Mouse (Mus musculus) ES-E14 (cell line): ENCODE data around the gene Cd79b. TPM values are rescaled to one million over a fixed set of nuclear protein-coding genes. Genes with fewer than 3 reads are reported as not detected.

Source experiments
- DNase-seq: peaks from one replicate; pipeline ENCODE4 v3.0.0-alpha.2; 2013; ENCODE audit warnings: low read depth, low spot score
- H3K27ac ChIP-seq: 2 replicates; pipeline ENCODE4 v1.5.1; 2012; ENCODE audit warnings: low read depth, mild to moderate bottlenecking, low read length, moderate library complexity, mixed read lengths; ENCODE audit not compliant: poor library complexity, insufficient read depth, severe bottlenecking
- H3K36me3 ChIP-seq: 2 replicates; pipeline ENCODE4 v1.6.1; 2012; ENCODE audit warnings: mild to moderate bottlenecking, low read length, moderate library complexity, mixed read lengths; ENCODE audit not compliant: control insufficient read depth, poor library complexity, insufficient read depth, severe bottlenecking
- H3K4me1 ChIP-seq, 2 experiments: fragments of 150-350 bp in 1 of 2; sonication (generic) in 1 of 2; 2 replicates each; pipeline ENCODE4 v1.6.1; 2012; ENCODE audit warnings: low read length in 2 of 2, mild to moderate bottlenecking in 1 of 2, mixed read lengths in 1 of 2; ENCODE audit not compliant: control insufficient read depth in 2 of 2, insufficient read depth in 2 of 2, poor library complexity in 1 of 2
- H3K4me3 ChIP-seq, 2 experiments: fragments of 150-350 bp in 1 of 2; sonication (generic) in 1 of 2; 2 replicates each; pipeline ENCODE4 v1.5.1; 2012; ENCODE audit warnings: low read length in 2 of 2, low read depth in 1 of 2, mild to moderate bottlenecking in 1 of 2, mixed read lengths in 1 of 2; ENCODE audit not compliant: insufficient read depth in 1 of 2, poor library complexity in 1 of 2, severe bottlenecking in 1 of 2
- H3K9ac ChIP-seq: 2 replicates; pipeline ENCODE4 v1.6.1; 2012; ENCODE audit warnings: low read depth, mild to moderate bottlenecking, low read length, mixed read lengths; ENCODE audit not compliant: poor library complexity, insufficient read depth, severe bottlenecking
- H3K9me3 ChIP-seq: fragments of 150-350 bp; sonication (generic); 2 replicates; pipeline ENCODE4 v1.6.1; 2012; ENCODE audit warnings: low read depth, mild to moderate bottlenecking, low read length; ENCODE audit not compliant: control insufficient read depth, insufficient read depth
- CHD2 ChIP-seq: IDR thresholded peaks from 2 replicates; pipeline ENCODE4 v1.6.1; 2014; ENCODE audit warnings: mild to moderate bottlenecking, low read depth, low read length, inconsistent platforms
- HCFC1 ChIP-seq: IDR thresholded peaks from 2 replicates; pipeline ENCODE4 v1.6.1; 2012; ENCODE audit warnings: low read length, inconsistent platforms, borderline replicate concordance; ENCODE audit not compliant: insufficient read depth
- MAFK ChIP-seq: IDR thresholded peaks from 2 replicates; pipeline ENCODE4 v1.6.1; 2014; ENCODE audit warnings: mild to moderate bottlenecking, low read depth, low read length, inconsistent platforms; ENCODE audit not compliant: insufficient read depth
- ZC3H11A ChIP-seq: IDR thresholded peaks from 2 replicates; pipeline ENCODE4 v1.6.1; 2012; ENCODE audit warnings: low read depth, mild to moderate bottlenecking, inconsistent platforms, low read length, borderline replicate concordance
- ZNF384 ChIP-seq: IDR thresholded peaks from 2 replicates; pipeline ENCODE4 v1.6.1; 2012; ENCODE audit warnings: low read depth, low read length, inconsistent platforms
- in situ Hi-C, 2 experiments: fragments of 600-800 bp; cut with MboI; formaldehyde crosslinking; loops; one replicate each; pipeline ENCODE4 v1.15.1; 2025; ENCODE audit warnings: low sequenced_read_pairs in 2 of 2, inconsistent platforms in 1 of 2; ENCODE audit not compliant: unreplicated experiment in 2 of 2
- total RNA-seq: library from RNA; depleted of rRNA; stranded (reverse); fragments of 300-350 nt; gene quantifications from 2 replicates; pipeline ENCODE4 v1.2.3, GENCODE M21; 2012

Cd79b gene
- total RNA-seq, 1 experiment: 3.6 TPM

DNA sequence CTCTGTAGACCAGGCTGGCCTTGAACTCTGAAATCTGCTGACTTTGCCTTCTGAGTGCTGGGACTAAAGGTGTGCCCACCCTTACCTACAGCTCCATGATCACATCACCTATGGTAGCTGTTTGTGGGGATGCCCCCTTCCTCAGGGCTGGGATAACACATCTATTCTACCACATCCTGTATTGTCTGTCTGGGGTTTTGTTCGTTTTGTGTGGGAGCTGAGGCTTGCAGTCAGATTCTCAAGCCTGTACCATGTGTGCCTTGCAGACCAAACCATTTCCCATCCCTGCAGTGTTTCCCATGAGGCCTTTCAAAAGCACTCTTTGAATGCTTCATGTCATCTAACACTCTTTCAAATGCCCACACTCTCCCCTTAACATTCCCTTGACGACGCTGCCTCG lies 37.4 kb upstream of the Cd79b start:
- no peak overlapping the region for H3K27ac ChIP-seq
- H3K36me3 ChIP-seq: no peaks in the 10 kb centered on the region
- H3K9ac ChIP-seq: no peak overlapping the region
- TF ChIP-seq CHD2 (no peak), HCFC1 (no peak), MAFK (no peak), ZC3H11A (no peak), ZNF384 (no peak)
- in situ Hi-C loops: no loop called here
- no peaks in the 10 kb centered on the region for H3K9me3 ChIP-seq
- no peaks in the 10 kb centered on the region for H3K4me1 ChIP-seq
- no peak overlapping the region for H3K4me3 ChIP-seq
- DNase-seq: no peak

DNA sequence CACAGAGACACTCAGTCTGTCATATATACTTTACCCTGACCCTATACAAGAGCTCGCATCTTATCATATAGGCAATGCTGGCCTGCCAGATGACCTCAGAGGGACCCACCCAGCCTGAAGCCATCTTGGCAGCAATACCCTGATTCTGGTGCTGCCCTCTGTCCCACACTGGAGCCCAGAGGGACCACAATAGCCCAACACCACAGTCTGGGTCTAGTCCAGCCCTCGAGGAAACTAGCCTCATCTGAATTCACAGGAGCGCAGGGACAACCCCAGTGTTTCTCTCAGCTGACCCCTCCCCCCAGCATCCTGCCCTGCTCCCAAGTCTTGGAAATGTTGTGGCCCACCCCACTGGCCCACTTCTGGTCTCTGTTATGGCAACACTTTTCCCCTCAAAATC lies 36.7 kb upstream of the Cd79b start:
- no peaks in the 10 kb centered on the region for H3K9me3 ChIP-seq
- in situ Hi-C loops: no loop called here
- H3K9ac ChIP-seq: no peak overlapping the region
- H3K4me1 ChIP-seq: no peaks in the 10 kb centered on the region
- H3K4me3 ChIP-seq: no peak overlapping the region
- H3K36me3 ChIP-seq: no peaks in the 10 kb centered on the region
- DNase-seq: no peak
- TF ChIP-seq ZNF384: no peak
- no peak for TF ChIP-seq ZC3H11A
- no peak for TF ChIP-seq HCFC1
- no peak for TF ChIP-seq MAFK
- TF ChIP-seq CHD2: no peak
- no peak overlapping the region for H3K27ac ChIP-seq

DNA sequence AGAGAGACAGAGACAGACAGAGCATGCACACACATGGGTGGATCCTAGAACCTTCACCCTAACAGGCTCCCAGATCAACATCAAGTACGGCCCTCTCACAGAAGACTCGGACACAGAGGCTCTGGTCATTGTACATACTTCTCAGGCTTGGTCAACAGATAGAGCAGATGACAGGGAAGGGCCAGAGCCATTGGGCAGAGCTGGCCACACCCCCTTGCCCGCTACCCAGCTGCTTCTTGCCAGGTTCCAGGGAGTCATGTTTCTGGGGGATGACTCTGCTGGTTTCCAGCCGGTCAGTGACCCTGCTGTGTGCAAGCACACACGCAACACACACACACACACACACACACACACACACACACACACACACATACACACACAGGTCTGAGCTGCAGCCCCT lies 36.3 kb upstream of the Cd79b start:
- H3K4me1 ChIP-seq: no peaks in the 10 kb centered on the region
- no peaks in the 10 kb centered on the region for H3K9me3 ChIP-seq
- TF ChIP-seq HCFC1 (no peak), CHD2 (no peak), MAFK (no peak), ZNF384 (no peak), ZC3H11A (no peak)
- DNase-seq: no peak
- in situ Hi-C loops: no loop called here
- no peak overlapping the region for H3K4me3 ChIP-seq
- no peak overlapping the region for H3K9ac ChIP-seq
- H3K27ac ChIP-seq: no peak overlapping the region
- H3K36me3 ChIP-seq: no peaks in the 10 kb centered on the region

DNA sequence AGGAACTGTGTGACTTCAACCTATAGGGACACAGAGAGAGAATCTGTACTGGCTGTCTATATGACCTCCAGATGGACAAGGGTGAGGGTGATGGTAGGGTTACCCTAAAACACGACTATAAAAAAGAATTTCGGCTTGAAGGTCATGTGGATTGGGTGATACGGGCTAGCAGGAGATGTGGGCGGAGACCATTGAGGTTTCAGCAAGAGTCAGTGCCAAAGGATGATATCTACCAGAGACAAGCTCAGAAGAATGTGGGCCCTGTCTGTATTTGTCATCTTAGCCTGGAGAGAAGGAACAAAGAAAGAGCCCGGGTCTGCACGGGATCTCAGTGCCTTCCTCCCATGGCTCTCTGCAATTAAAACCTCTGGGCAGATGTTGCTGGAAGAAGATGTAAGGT lies 35.2 kb upstream of the Cd79b start:
- Histone ChIP-seq H3K9ac (no peak overlapping the region), H3K9me3 (no peaks in the 10 kb centered on the region), H3K4me1 (no peaks in the 10 kb centered on the region), H3K4me3 (no peak overlapping the region), H3K27ac (no peak overlapping the region), H3K36me3 (no peaks in the 10 kb centered on the region)
- in situ Hi-C loops: no loop called here
- no peak for DNase-seq
- TF ChIP-seq CHD2 (no peak), HCFC1 (no peak), MAFK (no peak), ZC3H11A (no peak), ZNF384 (no peak)

DNA sequence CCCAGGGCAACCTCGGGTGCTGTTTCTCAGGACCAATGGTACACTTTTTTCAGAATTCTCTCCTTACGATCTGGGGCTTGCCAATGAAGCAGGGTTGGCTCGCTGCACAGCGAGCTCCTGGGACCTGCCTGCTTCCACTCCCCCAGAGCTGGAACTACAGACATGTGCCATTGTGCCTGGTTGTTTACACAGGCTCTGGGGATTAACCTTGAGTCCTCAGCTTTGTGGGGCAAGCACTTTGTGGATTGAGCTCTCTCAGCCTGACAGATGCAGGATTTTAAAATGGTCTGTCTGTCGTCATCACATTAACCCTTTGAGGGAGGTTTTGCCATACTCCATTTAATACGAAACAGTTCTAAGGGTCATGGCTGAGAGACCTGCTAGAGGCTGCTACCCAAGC lies 30.3 kb upstream of the Cd79b start:
- TF ChIP-seq ZC3H11A (no peak), HCFC1 (no peak), CHD2 (no peak), ZNF384 (no peak), MAFK (no peak)
- no peak overlapping the region for H3K9ac ChIP-seq
- H3K27ac ChIP-seq: no peak overlapping the region
- no peak overlapping the region for H3K4me3 ChIP-seq
- no peaks in the 10 kb centered on the region for H3K36me3 ChIP-seq
- in situ Hi-C loops: no loop called here
- no peaks in the 10 kb centered on the region for H3K4me1 ChIP-seq
- no peak for DNase-seq
- H3K9me3 ChIP-seq: no peaks in the 10 kb centered on the region
